Mouse (Mus musculus): ENCODE data around the gene Mgea5. TPM values are rescaled to one million over a fixed set of nuclear protein-coding genes. Genes with fewer than 3 reads are reported as not detected.

The Mgea5 gene
- total and polyA plus RNA-seq, 3 experiments = 66.4 to 69.8 (median 69.4) TPM

- TF ChIP-seq TCF12 (IDR thresholded peaks at IDR 0.05; ENCODE audit: low read depth, low read length) = no peak
- no peak for TF ChIP-seq POLR2AphosphoS2 (IDR thresholded peaks at IDR 0.05; ENCODE audit: low read depth, low read length)
- TF ChIP-seq ZMIZ1 (IDR thresholded peaks at IDR 0.05; ENCODE audit: low read depth, low read length) = no peak
- no peak for TF ChIP-seq TBP (conservative IDR thresholded peaks at IDR 0.05; ENCODE audit: low read depth, low read length)
- no peak for TF ChIP-seq CTCF (conservative IDR thresholded peaks at IDR 0.05 in 1 of 2, IDR thresholded peaks at IDR 0.05 in 1 of 2; ENCODE audit: low read depth in 2 of 2, low read length in 2 of 2)
- TF ChIP-seq SMC3 (IDR thresholded peaks at IDR 0.05; ENCODE audit: low read depth, low read length) = no peak
- no peak for TF ChIP-seq JUN (IDR thresholded peaks at IDR 0.05; ENCODE audit: insufficient read depth, low read depth, low read length)
- no peak for TF ChIP-seq ZC3H11A (IDR thresholded peaks at IDR 0.05; ENCODE audit: low read depth, low read length)
- peaks cover 10% of the 10 kb centered on the region for H3K9me3 ChIP-seq (replicated peaks; ENCODE audit: low read length)
- no peak overlapping the region for H3K4me3 ChIP-seq (replicated peaks in 1 of 3; ENCODE audit: low read depth in 2 of 3, low read length in 2 of 3, poor library complexity in 1 of 3)
- no peak overlapping the region for H3K27ac ChIP-seq (ENCODE audit: insufficient read depth, low read depth)
- H3K27me3 ChIP-seq (replicated peaks) = no peaks in the 10 kb centered on the region
- in situ Hi-C loops (cut with MboI; ENCODE audit: low pct_ligation_motif_present, low pct_unique_long_range_greater_than_20kb, low sequenced_read_pairs) = no loop called here
- no peaks in the 10 kb centered on the region for H3K79me2 ChIP-seq (replicated peaks; ENCODE audit: control insufficient read depth, extremely low read depth, insufficient read depth, poor library complexity, severe bottlenecking)
- no peak overlapping the region for H3K9ac ChIP-seq (ENCODE audit: insufficient read depth, low read depth)
- peaks cover 0 to 19% of the 10 kb centered on the region in 2 experiments; a peak in 2 of 4 replicates for H3K4me1 ChIP-seq (ENCODE audit: control insufficient read depth in 1 of 2, insufficient read depth in 2 of 2)
- dilution Hi-C loops (cut with MboI; ENCODE audit: extremely low pct_ligation_motif_present, extremely low pct_unique_long_range_greater_than_20kb, low sequenced_read_pairs) = no loop called here
- no peak for DNase-seq (ENCODE audit: extremely low read depth)
- H3K36me3 ChIP-seq (replicated peaks in 1 of 2; ENCODE audit: control insufficient read depth in 1 of 2, insufficient read depth in 1 of 2, low read length in 1 of 2) = no peaks in the 10 kb centered on the region
- no peak overlapping the region for H3K4me2 ChIP-seq (ENCODE audit: insufficient read depth, low read depth, poor library complexity, severe bottlenecking)
These were observed 19.1 kb upstream of the Mgea5 start for GRCm38 (mm10) chr19:45802702-45803101.

- H3K9ac ChIP-seq (ENCODE audit: insufficient read depth, low read depth) = no peak overlapping the region
- H3K36me3 ChIP-seq (replicated peaks in 1 of 2; ENCODE audit: control insufficient read depth in 1 of 2, insufficient read depth in 1 of 2, low read length in 1 of 2) = no peaks in the 10 kb centered on the region
- TF ChIP-seq HCFC1 (IDR thresholded peaks at IDR 0.05; ENCODE audit: low read depth, low read length) (no peak), PAX5 (IDR thresholded peaks at IDR 0.05; ENCODE audit: low read length) (no peak), USF2 (conservative IDR thresholded peaks at IDR 0.05; ENCODE audit: low read depth, low read length) (no peak), SIN3A (IDR thresholded peaks at IDR 0.05; ENCODE audit: low read length) (no peak), MAZ (IDR thresholded peaks at IDR 0.05; ENCODE audit: low read depth, low read length) (no peak), NRF1 (IDR thresholded peaks at IDR 0.05; ENCODE audit: low read depth, low read length) (no peak), MEF2A (IDR thresholded peaks at IDR 0.05; ENCODE audit: borderline replicate concordance, low read depth, low read length) (no peak), KAT2A (IDR thresholded peaks at IDR 0.05; ENCODE audit: insufficient replicate concordance, low read length) (no peak), JUN (IDR thresholded peaks at IDR 0.05; ENCODE audit: insufficient read depth, low read depth, low read length) (no peak), CHD2 (IDR thresholded peaks at IDR 0.05; ENCODE audit: low read length) (no peak)
- H3K4me2 ChIP-seq (ENCODE audit: insufficient read depth, low read depth, poor library complexity, severe bottlenecking) = no peak overlapping the region
- no peaks in the 10 kb centered on the region for H3K79me2 ChIP-seq (replicated peaks; ENCODE audit: control insufficient read depth, extremely low read depth, insufficient read depth, poor library complexity, severe bottlenecking)
- H3K4me3 ChIP-seq (replicated peaks in 1 of 3; ENCODE audit: low read depth in 2 of 3, low read length in 2 of 3, poor library complexity in 1 of 3) = no peak overlapping the region
- in situ Hi-C loops (cut with MboI; ENCODE audit: low pct_ligation_motif_present, low pct_unique_long_range_greater_than_20kb, low sequenced_read_pairs) (no loop called here), dilution Hi-C loops (cut with MboI; ENCODE audit: extremely low pct_ligation_motif_present, extremely low pct_unique_long_range_greater_than_20kb, low sequenced_read_pairs) (no loop called here)
- peaks cover 10% of the 10 kb centered on the region for H3K9me3 ChIP-seq (replicated peaks; ENCODE audit: low read length)
- no peaks in the 10 kb centered on the region for H3K27me3 ChIP-seq (replicated peaks)
- H3K4me1 ChIP-seq (ENCODE audit: control insufficient read depth in 1 of 2, insufficient read depth in 2 of 2) = peaks cover 2 to 22% of the 10 kb centered on the region in 2 experiments; a peak in 2 of 4 replicates
- no peak for DNase-seq (ENCODE audit: extremely low read depth)
- no peak overlapping the region for H3K27ac ChIP-seq (ENCODE audit: insufficient read depth, low read depth)
These were observed 13.2 kb upstream of the Mgea5 start for GRCm38 (mm10) chr19:45796879-45797278.

Measured in CH12.LX (cell line).